In the genomic region with DNA sequence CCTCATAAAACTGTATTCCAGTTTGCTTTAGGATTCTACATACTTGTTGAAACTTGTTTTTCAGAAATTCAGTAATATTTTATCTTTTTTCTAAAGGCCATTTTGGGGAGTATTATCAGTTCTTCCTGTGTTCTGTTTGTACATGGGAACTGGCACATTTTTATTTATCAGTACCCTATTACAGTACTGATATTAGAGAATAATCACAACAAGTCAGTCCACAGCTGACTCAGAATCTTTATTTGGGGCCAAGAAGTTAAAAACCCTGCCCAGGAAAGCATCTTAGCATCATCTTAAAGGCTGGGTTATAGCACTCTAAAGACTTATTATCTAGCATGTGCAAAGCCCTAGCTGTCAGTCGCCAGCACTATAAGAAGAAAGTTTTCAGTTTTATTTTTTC, we compare ENCODE assay signal across 20 mouse cellular contexts. TPM values are rescaled to one million over a fixed set of nuclear protein-coding genes. Genes with fewer than 3 reads are reported as not detected.
DNase-seq lines count a peak whose midpoint lies in the region; ATAC-seq and TF ChIP-seq lines count a peak whose summit lies in the region.
"Had no signal": no experiment of that assay in that cellular context is flagged by ENCODE, and none has a peak within 500 bp of the region (broad histone marks: within the 10 kb centered on the region; RNA-seq: fewer than 3 reads in every experiment).

No protein-coding gene starts in this region.

- no peaks in the 10 kb centered on the region for H3K27me3 ChIP-seq in MEL (ENCODE audit: control insufficient read depth in 1 of 2, insufficient read depth in 2 of 2, low read length in 2 of 2)
- no peaks in the 10 kb centered on the region for H3K27me3 ChIP-seq in intestine, embryonic 16.5 days (replicated peaks; ENCODE audit: control insufficient read depth, insufficient read depth, low read length)
- H3K27me3 ChIP-seq: CH12.LX, Patski had no signal

- WGBS in intestine, embryonic 16.5 days: 94% methylated on average over 1 of the region's 1 CpGs

- H3K9me3 ChIP-seq in MEL (replicated peaks; ENCODE audit: insufficient read depth, low read length): no peaks in the 10 kb centered on the region
- H3K9me3 ChIP-seq in intestine, embryonic 16.5 days (ENCODE audit: control insufficient read depth, low read length): no peaks in the 10 kb centered on the region
- H3K9me3 ChIP-seq: G1E had no signal

- TF ChIP-seq POLR2A in MEL (IDR thresholded peaks at IDR 0.05; ENCODE audit: control insufficient read depth in 1 of 2, insufficient read depth in 1 of 2, low read depth in 1 of 2, low read length in 2 of 2, poor library complexity in 1 of 2): no peak

- H3K27ac ChIP-seq in MEL (ENCODE audit: control insufficient read depth, low read depth, low read length): no peak overlapping the region
- H3K27ac ChIP-seq in intestine, embryonic 16.5 days (ENCODE audit: low read length): no peak overlapping the region

- no peak overlapping the region for H3K9ac ChIP-seq in MEL (ENCODE audit: control insufficient read depth, low read depth, low read length, poor library complexity, severe bottlenecking)
- no peak overlapping the region for H3K9ac ChIP-seq in intestine, embryonic 16.5 days (ENCODE audit: low read depth, low read length)

- peaks cover 2 to 8% of the 10 kb centered on the region in 2 experiments for H3K36me3 ChIP-seq in MEL (ENCODE audit: control insufficient read depth in 1 of 2, insufficient read depth in 2 of 2, low read length in 2 of 2)
- no peaks in the 10 kb centered on the region for H3K36me3 ChIP-seq in intestine, embryonic 16.5 days (ENCODE audit: control insufficient read depth, insufficient read depth, low read length)

- no peak for TF ChIP-seq RAD21 in MEL (IDR thresholded peaks at IDR 0.05; ENCODE audit: low read depth, low read length)

- TF ChIP-seq EP300 in MEL (IDR thresholded peaks at IDR 0.05; ENCODE audit: low read depth in 1 of 2, low read length in 2 of 2): no peak

- no peak for DNase-seq in MEL (ENCODE audit: low read depth, low spot score)
- DNase-seq in embryo, embryonic 9.5 days (ENCODE audit: extremely low spot score): no peak
- DNase-seq: adrenal gland, adult 2 months; adrenal gland, adult 8-10 months; adrenal gland, postnatal 10 days; adrenal gland, postnatal 14 days; adrenal gland, postnatal 25 days; adrenal gland, postnatal 36 days; B cell, adult 2 months; cerebellum, adult 11 months; cerebellum, adult 11-12 months; cerebellum, adult 18-20 months; cerebellum, adult 2 months had no signal

- H3K4me2 ChIP-seq in intestine, embryonic 16.5 days (ENCODE audit: low read depth, low read length): no peak overlapping the region

- H3K79me2 ChIP-seq in MEL (ENCODE audit: control insufficient read depth, insufficient read depth, low read length, poor library complexity): no peaks in the 10 kb centered on the region

- peak; percentile 41; the same call in 1 of the 2 replicates for ATAC-seq in megakaryocyte-erythroid progenitor cell, adult 5-6 weeks (replicated peaks; ENCODE audit: low FRiP score, low TSS enrichment, poor library complexity, severe bottlenecking)
- ATAC-seq in intestine, embryonic 16.5 days: no peak
- ATAC-seq: activated CD4-positive, CD25-positive, alpha-beta regulatory T cell, adult 4 months; CD4-positive, CD25-positive, alpha-beta regulatory T cell, adult 4 months; Patski had no signal

- H3K4me3 ChIP-seq in MEL (ENCODE audit: control insufficient read depth in 1 of 2, insufficient read depth in 1 of 2, low read depth in 2 of 2, low read length in 2 of 2): no peak overlapping the region
- no peak overlapping the region for H3K4me3 ChIP-seq in intestine, embryonic 16.5 days (ENCODE audit: low read length)

- no peak for TF ChIP-seq CTCF in MEL (IDR thresholded peaks at IDR 0.05 in 2 of 3, conservative IDR thresholded peaks at IDR 0.05 in 1 of 3; ENCODE audit: control insufficient read depth in 1 of 3, insufficient read depth in 1 of 3, low read depth in 2 of 3, low read length in 3 of 3, poor library complexity in 1 of 3, severe bottlenecking in 1 of 3)

- peaks cover 0 to 6% of the 10 kb centered on the region in 2 experiments; a peak in 2 of 4 replicates for H3K4me1 ChIP-seq in MEL (ENCODE audit: control insufficient read depth in 1 of 2, insufficient read depth in 2 of 2, low read length in 2 of 2)
- no peaks in the 10 kb centered on the region for H3K4me1 ChIP-seq in intestine, embryonic 16.5 days (ENCODE audit: control insufficient read depth, insufficient read depth, low read length)

TF ChIP-seq in MEL, 35 proteins besides CTCF, POLR2A, EP300 and RAD21:
- TF ChIP-seq TCF12 (IDR thresholded peaks at IDR 0.05; ENCODE audit: low read depth, low read length): 0 out of 2 replicates have a peak, but pooled peaks have one; percentile 22
- TF ChIP-seq RCOR1 (IDR thresholded peaks at IDR 0.05; ENCODE audit: low read depth, low read length): peak; percentile 62; the same call in 1 of the 2 replicates
- TF ChIP-seq NRF1 (IDR thresholded peaks at IDR 0.05; ENCODE audit: insufficient read depth, low read depth, low read length, poor library complexity, severe bottlenecking): no peak
- no peak for TF ChIP-seq CHD1 (IDR thresholded peaks at IDR 0.05; ENCODE audit: low read depth, low read length)
- TF ChIP-seq SIN3A (IDR thresholded peaks at IDR 0.05; ENCODE audit: low read length): peak; percentile 20; the same call in 1 of the 2 replicates
- no peak for TF ChIP-seq ELF1 (IDR thresholded peaks at IDR 0.05; ENCODE audit: low read depth, low read length)
- no peak for TF ChIP-seq MXI1 (IDR thresholded peaks at IDR 0.05; ENCODE audit: low read depth, low read length)
- TF ChIP-seq ETS1 (IDR thresholded peaks at IDR 0.05; ENCODE audit: low read depth, low read length): peak; percentile 38; the same call in 1 of the 2 replicates

RNA-seq across cellular contexts. Expression of a gene that starts 18.1 kb away (rescaled TPM):
- 21.8 and 23.3 TPM in 2 replicates for total RNA-seq in MEL (2012; rRNA removed)
- polyA plus RNA-seq in MEL (2012; ENCODE audit: insufficient read depth in 1 of 2, insufficient read length in 2 of 2, low read depth in 1 of 2, low replicate concordance in 2 of 2, missing spikeins in 1 of 2): 100 to 1,000 TPM in 1 of 2 experiments, 10 to 100 TPM in 1; 59.1 to 156 TPM
- 71.4 and 78.4 TPM in 2 replicates for total RNA-seq in megakaryocyte-erythroid progenitor cell, adult 5-6 weeks (2014; fragmentation: Nextera tagmentation)
- total RNA-seq in megakaryocyte-erythroid progenitor cell, adult 5-6 weeks (2017): 124 and 126 TPM in 2 replicates
- 69.3 and 71.0 TPM in 2 replicates for polyA plus RNA-seq in intestine, embryonic 16.5 days (2015; fragmentation: Nextera tagmentation; extraction: Ambion mirVana)
